Mouse (Mus musculus): Measurements from ENCODE around the gene Olfr437. TPM values are rescaled to one million over a fixed set of nuclear protein-coding genes. Genes with fewer than 3 reads are reported as not detected.

Olfr437 gene
- not detected for polyA plus RNA-seq (2014; fragmentation: Illumina TruSeq; extraction: RNeasy Lipid Tissue Mini Kit (QIAGEN cat#74804); ENCODE audit: low read depth, low replicate concordance)

DNA sequence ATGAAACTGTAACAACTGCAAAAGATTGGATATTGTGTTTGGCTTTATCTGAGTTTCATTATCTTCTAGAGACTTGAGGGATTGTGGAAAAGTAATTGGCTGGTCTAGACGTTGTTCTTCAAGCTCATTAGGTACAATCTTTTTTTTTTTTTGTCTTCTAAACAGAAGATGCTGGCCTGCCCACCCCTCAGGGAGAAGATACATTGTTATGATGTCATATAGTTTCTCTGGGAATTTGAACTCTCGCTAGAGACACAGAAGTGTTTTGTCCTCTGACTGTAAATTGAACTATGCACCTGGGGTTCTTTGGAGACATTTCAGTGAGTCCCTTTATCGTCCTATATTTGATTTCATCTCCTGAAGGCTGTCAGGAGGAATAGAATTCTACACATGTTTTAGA is at the start of gene Olfr437:
Gene Olfr437 (plus strand): TSS at position 301 of the 400 bp plus-strand sequence.

DNA sequence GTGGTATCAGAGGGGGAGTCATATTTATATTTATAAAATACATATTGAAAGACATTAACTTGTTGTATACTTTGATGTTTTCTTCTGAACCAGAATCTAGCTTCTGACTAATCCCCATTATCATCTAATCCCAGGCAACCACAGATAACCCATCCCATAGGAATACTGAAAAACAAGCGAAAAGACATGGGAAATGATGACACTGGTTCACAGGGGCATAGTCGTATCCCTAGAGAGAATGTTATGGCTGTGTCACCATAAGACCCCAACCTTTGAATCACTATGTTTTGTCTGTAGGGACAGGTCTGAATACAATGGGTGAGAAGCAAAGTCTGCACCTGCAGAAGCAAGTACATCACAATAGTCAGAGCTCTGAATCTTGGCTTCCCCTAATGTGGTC is 16.8 kb upstream of the Olfr437 start, which contains the start of gene Olfr237-ps1:
Gene Olfr237-ps1 (plus strand): TSS at position 301 of the 400 bp plus-strand sequence.

DNA sequence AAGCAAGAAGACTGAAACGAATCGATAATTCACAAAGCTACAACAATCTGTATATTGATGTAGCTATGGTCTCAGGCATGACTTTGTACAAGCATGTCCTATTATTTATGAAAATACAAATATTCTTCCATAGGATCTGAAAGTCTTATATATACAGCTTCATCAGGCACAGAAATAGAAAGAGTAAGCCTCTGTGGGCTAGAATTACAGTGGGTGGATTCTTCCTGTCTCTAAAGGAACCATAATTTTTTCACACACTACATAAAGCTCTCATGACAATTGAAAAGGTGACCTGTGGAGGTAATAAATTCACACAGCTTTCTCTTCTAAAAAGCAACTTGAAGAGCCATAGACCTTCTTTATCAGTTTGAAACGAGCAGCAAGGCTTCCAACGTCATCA is 8.8 kb downstream of the Olfr437 start, which contains the start of gene Olfr13:
Gene Olfr13 (plus strand): TSS at position 301 of the 400 bp plus-strand sequence.

DNA sequence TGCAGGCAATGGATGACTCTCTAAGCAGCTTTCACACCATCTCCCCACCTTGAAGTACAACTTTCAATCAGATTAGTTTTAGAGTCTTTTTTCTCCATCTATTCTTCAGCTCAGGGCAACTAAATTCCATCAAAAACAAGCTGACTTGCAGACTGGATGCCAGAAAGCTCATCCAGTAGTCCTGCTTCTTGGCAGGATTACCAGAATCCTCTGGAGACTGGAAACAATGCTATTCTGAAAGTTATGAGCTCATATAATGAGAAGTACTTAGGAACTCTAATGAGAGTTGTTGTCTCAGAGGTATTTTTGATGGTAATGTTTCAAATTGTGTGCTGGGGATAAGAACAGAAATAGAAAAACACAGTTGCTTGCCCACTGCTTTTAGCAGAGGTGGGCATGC is 33.7 kb downstream of the Olfr437 start, which contains the start of gene Olfr435:
Gene Olfr435 (plus strand): TSS at position 366 of the 400 bp plus-strand sequence.

DNA sequence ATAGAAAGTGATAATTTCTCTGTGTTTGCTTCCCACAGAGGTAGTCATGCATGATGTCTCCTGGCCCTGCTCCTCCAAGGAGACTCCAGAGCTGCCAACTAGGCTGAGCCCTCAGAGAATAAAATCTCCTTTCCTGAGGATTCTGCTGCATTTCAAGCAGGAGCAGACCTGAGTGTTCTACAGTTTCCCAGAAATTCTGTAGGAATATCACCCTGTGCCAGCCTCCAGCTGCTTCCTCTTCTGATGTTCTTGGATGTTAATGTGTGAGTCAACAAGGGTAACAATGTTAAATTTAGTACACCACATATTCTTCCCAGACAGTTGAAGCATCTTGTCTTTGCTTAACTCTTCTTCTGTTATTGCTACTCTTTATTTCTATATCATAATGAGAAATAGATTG is 49.8 kb downstream of the Olfr437 start, which contains the start of gene Olfr434:
Gene Olfr434 (plus strand): TSS at position 149 of the 400 bp plus-strand sequence.

Other genes starting within 250 kb of the Olfr437 start
- gene Olfr446, start 241.9 kb upstream of the Olfr437 start, polyA plus RNA-seq (2014; fragmentation: Illumina TruSeq; extraction: RNeasy Lipid Tissue Mini Kit (QIAGEN cat#74804); ENCODE audit: low read depth, low replicate concordance), result not detected
- not detected for gene Olfr444, start 214.2 kb upstream of the Olfr437 start, polyA plus RNA-seq (2014; fragmentation: Illumina TruSeq; extraction: RNeasy Lipid Tissue Mini Kit (QIAGEN cat#74804); ENCODE audit: low read depth, low replicate concordance)
- not detected for gene Olfr441, start 56.9 kb upstream of the Olfr437 start, polyA plus RNA-seq (2014; fragmentation: Illumina TruSeq; extraction: RNeasy Lipid Tissue Mini Kit (QIAGEN cat#74804); ENCODE audit: low read depth, low replicate concordance)
- not detected for gene Olfr237-ps1, start 16.7 kb upstream of the Olfr437 start, polyA plus RNA-seq (2014; fragmentation: Illumina TruSeq; extraction: RNeasy Lipid Tissue Mini Kit (QIAGEN cat#74804); ENCODE audit: low read depth, low replicate concordance)
- not detected for gene Olfr13, start 8.9 kb downstream of the Olfr437 start, polyA plus RNA-seq (2014; fragmentation: Illumina TruSeq; extraction: RNeasy Lipid Tissue Mini Kit (QIAGEN cat#74804); ENCODE audit: low read depth, low replicate concordance)
- gene Olfr435, start 33.9 kb downstream of the Olfr437 start, polyA plus RNA-seq (2014; fragmentation: Illumina TruSeq; extraction: RNeasy Lipid Tissue Mini Kit (QIAGEN cat#74804); ENCODE audit: low read depth, low replicate concordance), result not detected
- not detected for gene Olfr434, start 49.7 kb downstream of the Olfr437 start, polyA plus RNA-seq (2014; fragmentation: Illumina TruSeq; extraction: RNeasy Lipid Tissue Mini Kit (QIAGEN cat#74804); ENCODE audit: low read depth, low replicate concordance)
- gene Olfr47, start 68.2 kb downstream of the Olfr437 start, polyA plus RNA-seq (2014; fragmentation: Illumina TruSeq; extraction: RNeasy Lipid Tissue Mini Kit (QIAGEN cat#74804); ENCODE audit: low read depth, low replicate concordance), result not detected
- gene Arhgef5, start 102.3 kb downstream of the Olfr437 start, polyA plus RNA-seq (2014; fragmentation: Illumina TruSeq; extraction: RNeasy Lipid Tissue Mini Kit (QIAGEN cat#74804); ENCODE audit: low read depth, low replicate concordance), result 18.5 TPM
- not detected for gene Nobox, start 146.3 kb downstream of the Olfr437 start, polyA plus RNA-seq (2014; fragmentation: Illumina TruSeq; extraction: RNeasy Lipid Tissue Mini Kit (QIAGEN cat#74804); ENCODE audit: low read depth, low replicate concordance)